Mouse (Mus musculus): ENCODE measurements around the gene Cox4i1.
A peak's percentile ranks its signal among the peaks of the same experiment; 100 is the strongest.
"Not testable (repeated sequence)": the region's sequence is repeated elsewhere in the genome, so short reads cannot be mapped to it uniquely, and the experiment has no call there.

The Cox4i1 gene

GRCm38 (mm10) chr8:120656322-120657052, 11.5 kb upstream of the Cox4i1 start:
- ATAC-seq (ENCODE audit: insufficient number of reproducible peaks, low FRiP score, low TSS enrichment): no peak

- no peak for ATAC-seq (ENCODE audit: insufficient number of reproducible peaks, low FRiP score, low TSS enrichment)
These were observed 10.6 kb upstream of the Cox4i1 start for GRCm38 (mm10) chr8:120657415-120657814.

GRCm38 (mm10) chr8:120664566-120664965, 3.5 kb upstream of the Cox4i1 start:
- no peak for ATAC-seq (ENCODE audit: insufficient number of reproducible peaks, low FRiP score, low TSS enrichment)

GRCm38 (mm10) chr8:120665726-120666455, 2.1 kb upstream of the Cox4i1 start:
- no peak for ATAC-seq (ENCODE audit: insufficient number of reproducible peaks, low FRiP score, low TSS enrichment)

GRCm38 (mm10) chr8:120666807-120667470, 1.1 kb upstream of the Cox4i1 start:
- ATAC-seq (ENCODE audit: insufficient number of reproducible peaks, low FRiP score, low TSS enrichment): no peak

- ATAC-seq (ENCODE audit: insufficient number of reproducible peaks, low FRiP score, low TSS enrichment): peak; percentile 1; the same call in 1 of the 2 replicates
These were observed 418 bp downstream of the Cox4i1 start, which contains the start of gene Emc8 for GRCm38 (mm10) chr8:120668374-120668905. Gene Emc8, minus strand, starts transcription at chr8:120668573.

GRCm38 (mm10) chr8:120671775-120672174, 3.8 kb downstream of the Cox4i1 start:
- no peak for ATAC-seq (ENCODE audit: insufficient number of reproducible peaks, low FRiP score, low TSS enrichment)

GRCm38 (mm10) chr8:120672626-120673229, 4.7 kb downstream of the Cox4i1 start:
- no peak for ATAC-seq (ENCODE audit: insufficient number of reproducible peaks, low FRiP score, low TSS enrichment)

GRCm38 (mm10) chr8:120673298-120673697, 5.3 kb downstream of the Cox4i1 start:
- ATAC-seq (ENCODE audit: insufficient number of reproducible peaks, low FRiP score, low TSS enrichment): no peak

GRCm38 (mm10) chr8:120675718-120676117, 7.7 kb downstream of the Cox4i1 start:
- ATAC-seq (ENCODE audit: insufficient number of reproducible peaks, low FRiP score, low TSS enrichment): 0 out of 2 replicates have a peak, but pooled peaks have one; percentile 24

GRCm38 (mm10) chr8:120678447-120678846, 10.4 kb downstream of the Cox4i1 start:
- 0 out of 2 replicates have a peak, but pooled peaks have one; percentile 43 for ATAC-seq (ENCODE audit: insufficient number of reproducible peaks, low FRiP score, low TSS enrichment)

- ATAC-seq (ENCODE audit: insufficient number of reproducible peaks, low FRiP score, low TSS enrichment): no peak
These were observed 11.8 kb downstream of the Cox4i1 start for GRCm38 (mm10) chr8:120679629-120680387.

- not testable (repeated sequence) for ATAC-seq (ENCODE audit: insufficient number of reproducible peaks, low FRiP score, low TSS enrichment)
These were observed 12.4 kb downstream of the Cox4i1 start for GRCm38 (mm10) chr8:120680405-120680804.

GRCm38 (mm10) chr8:120681113-120681512, 13.1 kb downstream of the Cox4i1 start:
- no peak for ATAC-seq (ENCODE audit: insufficient number of reproducible peaks, low FRiP score, low TSS enrichment)

- no peak for ATAC-seq (ENCODE audit: insufficient number of reproducible peaks, low FRiP score, low TSS enrichment)
These were observed 15.6 kb downstream of the Cox4i1 start for GRCm38 (mm10) chr8:120683602-120684001.

- no peak for ATAC-seq (ENCODE audit: insufficient number of reproducible peaks, low FRiP score, low TSS enrichment)
These were observed 16.1 kb downstream of the Cox4i1 start for GRCm38 (mm10) chr8:120684082-120684481.

GRCm38 (mm10) chr8:120685097-120685496, 17.1 kb downstream of the Cox4i1 start:
- no peak for ATAC-seq (ENCODE audit: insufficient number of reproducible peaks, low FRiP score, low TSS enrichment)

- no peak for ATAC-seq (ENCODE audit: insufficient number of reproducible peaks, low FRiP score, low TSS enrichment)
These were observed 17.6 kb downstream of the Cox4i1 start for GRCm38 (mm10) chr8:120685591-120685990.

GRCm38 (mm10) chr8:120686051-120686450, 18.0 kb downstream of the Cox4i1 start:
- ATAC-seq (ENCODE audit: insufficient number of reproducible peaks, low FRiP score, low TSS enrichment): no peak

GRCm38 (mm10) chr8:120686576-120686975, 18.6 kb downstream of the Cox4i1 start:
- ATAC-seq (ENCODE audit: insufficient number of reproducible peaks, low FRiP score, low TSS enrichment): no peak

Measured in cerebellum, adult (tissue).